Mouse (Mus musculus) cortical plate, adult 2 months (tissue): ENCODE results near the gene Tmem234.

Experiments used
- CTCF ChIP-seq: fragments of 200-500 bp; IDR thresholded peaks from 2 replicates; pipeline ENCODE4 v1.5.1; 2011; ENCODE audit warnings: mild to moderate bottlenecking, control low read depth, low read length; ENCODE audit not compliant: insufficient read depth; ENCODE audit errors: extremely low read depth
- POLR2A ChIP-seq: fragments of 200-500 bp; IDR thresholded peaks from 2 replicates; pipeline ENCODE4 v1.6.1; 2011; ENCODE audit warnings: mild to moderate bottlenecking, low read length, control low read depth; ENCODE audit not compliant: insufficient read depth; ENCODE audit errors: extremely low read depth

GRCm38 (mm10) chr4:129608426-129609025 lies 8.1 kb downstream of the Tmem234 start:
- TF ChIP-seq POLR2A (peak; percentile 73; the same call in 1 of the 2 replicates), CTCF (peak; percentile 93)
